Mouse (Mus musculus) stomach, postnatal 0 days (tissue): Measurements from ENCODE around the gene Tef.

ENCODE experiments used
- CTCF ChIP-seq: IDR thresholded peaks from 2 replicates; pipeline ENCODE4 v1.5.1; 2016; ENCODE audit warnings: antibody characterized with exemption, low read depth, mild to moderate bottlenecking, moderate library complexity
- EP300 ChIP-seq: optimal IDR thresholded peaks from 2 replicates; pipeline ENCODE3; 2016; ENCODE audit warnings: antibody characterized with exemption

- TF ChIP-seq CTCF (no peak), EP300 (no peak)
These were observed 30.0 kb downstream of the Tef start for GRCm38 (mm10) chr15:81832219-81832618.
